In the genomic region with DNA sequence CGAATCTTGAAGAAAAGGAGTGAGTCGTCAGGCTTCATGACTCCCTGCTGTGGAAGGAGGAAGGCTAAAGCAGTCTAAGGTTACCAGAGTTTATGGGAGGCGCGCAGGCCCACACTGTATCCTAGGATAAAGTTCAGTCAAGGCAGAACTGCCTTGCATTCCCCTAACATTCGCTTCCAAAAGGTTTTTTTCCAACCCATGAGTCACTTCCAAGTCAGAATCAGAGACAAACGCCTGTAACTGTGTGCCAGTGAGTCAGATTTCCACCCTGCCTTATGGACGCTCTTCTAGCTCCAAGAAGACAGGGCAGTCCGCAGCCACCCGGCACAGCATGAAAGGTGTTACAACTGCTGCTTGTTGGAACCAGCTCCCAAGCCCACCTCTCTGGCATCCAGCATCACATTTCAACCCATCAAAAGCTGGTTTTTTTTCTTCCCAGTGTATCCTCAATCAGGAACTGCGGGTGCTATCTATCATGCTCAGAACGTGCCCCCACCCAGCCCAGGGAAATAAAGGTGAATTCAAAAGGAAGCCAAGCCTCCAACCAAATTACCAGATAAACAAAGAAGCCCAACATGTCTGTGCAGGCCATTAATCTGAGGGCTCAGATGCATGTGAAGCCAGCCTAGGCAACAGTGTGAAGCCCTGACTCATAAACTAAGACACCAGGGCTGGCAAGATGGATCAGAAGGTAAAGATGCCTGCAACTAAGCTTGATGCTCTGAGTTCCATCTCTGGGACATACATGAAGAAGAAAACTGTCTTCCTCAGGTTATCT, we compare ENCODE assay signal across 8 mouse cellular contexts.
DNase-seq lines count a peak whose midpoint lies in the region; ATAC-seq lines count a peak whose summit lies in the region.

No protein-coding gene starts in this region.

- H3K36me3 ChIP-seq in embryonic facial prominence, embryonic 13.5 days, result no peaks in the 10 kb centered on the region
- H3K36me3 ChIP-seq in midbrain, embryonic 14.5 days (ENCODE audit: control insufficient read depth, insufficient read depth, low read length), result no peaks in the 10 kb centered on the region

- no peak overlapping the region for H3K9ac ChIP-seq in embryonic facial prominence, embryonic 13.5 days
- no peak overlapping the region for H3K9ac ChIP-seq in midbrain, embryonic 14.5 days (replicated peaks; ENCODE audit: low read length)

- peak; percentile 57 to 72 for DNase-seq in heart, adult 9 months (ENCODE audit: low spot score in 2 of 2)
- no peak for DNase-seq in heart, postnatal 4 days
- peak; percentile 25 to 40 for DNase-seq in adrenal gland, adult 18-20 months (ENCODE audit: low spot score in 2 of 2)
- peak; percentile 49 for DNase-seq in kidney, postnatal 14 days
- DNase-seq in right cerebral cortex, postnatal 25 days, result peak; percentile 54
- no peak for DNase-seq in midbrain, embryonic 14.5 days
- no peak for DNase-seq in ovary, adult 18-20 months (ENCODE audit: low spot score)

- no peaks in the 10 kb centered on the region for H3K27me3 ChIP-seq in embryonic facial prominence, embryonic 13.5 days
- H3K27me3 ChIP-seq in midbrain, embryonic 14.5 days (ENCODE audit: control insufficient read depth, insufficient read depth, low read length), result no peaks in the 10 kb centered on the region

- no peak for ATAC-seq in embryonic facial prominence, embryonic 13.5 days (ENCODE audit: insufficient number of reproducible peaks, insufficient read depth, low FRiP score, low TSS enrichment, low read depth)
- no peak for ATAC-seq in midbrain, embryonic 14.5 days (ENCODE audit: low FRiP score, low TSS enrichment)

- peaks cover 44% of the 10 kb centered on the region for H3K4me1 ChIP-seq in embryonic facial prominence, embryonic 13.5 days
- peaks cover 25% of the 10 kb centered on the region for H3K4me1 ChIP-seq in midbrain, embryonic 14.5 days (ENCODE audit: control insufficient read depth, insufficient read depth, low read length)

- H3K4me2 ChIP-seq in embryonic facial prominence, embryonic 13.5 days, result peak overlapping the region; percentile 12
- H3K4me2 ChIP-seq in midbrain, embryonic 14.5 days (ENCODE audit: low read length), result no peak overlapping the region

- no peaks in the 10 kb centered on the region for H3K9me3 ChIP-seq in embryonic facial prominence, embryonic 13.5 days
- no peaks in the 10 kb centered on the region for H3K9me3 ChIP-seq in midbrain, embryonic 14.5 days (ENCODE audit: control insufficient read depth, low read length)

- H3K27ac ChIP-seq in embryonic facial prominence, embryonic 13.5 days, result peak overlapping the region; percentile 68
- no peak overlapping the region for H3K27ac ChIP-seq in midbrain, embryonic 14.5 days (replicated peaks; ENCODE audit: low read depth, low read length)

- no peak overlapping the region for H3K4me3 ChIP-seq in embryonic facial prominence, embryonic 13.5 days
- H3K4me3 ChIP-seq in midbrain, embryonic 14.5 days (replicated peaks; ENCODE audit: low read depth, low read length), result no peak overlapping the region

- 24% methylated on average over 11 of the region's 11 CpGs for WGBS in embryonic facial prominence, embryonic 13.5 days
- WGBS in midbrain, embryonic 14.5 days, result 70% methylated on average over 11 of the region's 11 CpGs

Comparison
In these comparisons a context has a peak if more than half of its experiments do, and no peak if none do; other contexts are left out.
1. DNase-seq: peak in heart, adult 9 months (2 of 2), adrenal gland, adult 18-20 months (2 of 2), kidney, postnatal 14 days (single experiment) and right cerebral cortex, postnatal 25 days (single experiment); none in heart, postnatal 4 days (single experiment), midbrain, embryonic 14.5 days (single experiment) and ovary, adult 18-20 months (single experiment).